Mouse (Mus musculus) small intestine, adult 2 months (tissue): ENCODE measurements around the gene Dhx40.

Experiments used
- CTCF ChIP-seq: fragments of 200-500 bp; IDR thresholded peaks from 2 replicates; pipeline ENCODE4 v1.5.1; 2012; ENCODE audit warnings: low read depth, mild to moderate bottlenecking, control low read depth, inconsistent platforms, low read length, moderate library complexity, mixed read lengths; ENCODE audit not compliant: insufficient replicate concordance, insufficient read length; ENCODE audit errors: extremely low read depth
- POLR2A ChIP-seq: fragments of 200-500 bp; IDR thresholded peaks from 2 replicates; pipeline ENCODE4 v1.6.1; 2012; ENCODE audit warnings: low read depth, mild to moderate bottlenecking, control low read depth, inconsistent platforms, low read length, moderate library complexity

GRCm38 (mm10) chr11:86836366-86836765 lies 28.8 kb upstream of the Dhx40 start:
- peak; percentile 92; the same call in 1 of the 2 replicates for TF ChIP-seq CTCF
- TF ChIP-seq POLR2A = no peak
